Mouse (Mus musculus) G1E (cell line): ENCODE data around the gene Pak7.

Experiments
- CTCF ChIP-seq: IDR thresholded peaks from 2 replicates; pipeline ENCODE4 v1.5.1; 2012; ENCODE audit warnings: low read depth, low read length, inconsistent platforms, mixed read lengths
- GATA1 ChIP-seq: IDR thresholded peaks from 2 replicates; pipeline ENCODE4 v1.6.1; 2012; ENCODE audit warnings: borderline replicate concordance, low read length, inconsistent platforms, mixed read lengths
- POLR2AphosphoS5 ChIP-seq: IDR thresholded peaks from 2 replicates; pipeline ENCODE4 v1.6.1; 2012; ENCODE audit warnings: low read depth, low read length, inconsistent platforms; ENCODE audit not compliant: insufficient replicate concordance
- TAL1 ChIP-seq: conservative IDR thresholded peaks from 2 replicates; pipeline ENCODE4 v1.6.1; 2012; ENCODE audit warnings: low read depth, low read length, inconsistent platforms, mixed read lengths

DNA sequence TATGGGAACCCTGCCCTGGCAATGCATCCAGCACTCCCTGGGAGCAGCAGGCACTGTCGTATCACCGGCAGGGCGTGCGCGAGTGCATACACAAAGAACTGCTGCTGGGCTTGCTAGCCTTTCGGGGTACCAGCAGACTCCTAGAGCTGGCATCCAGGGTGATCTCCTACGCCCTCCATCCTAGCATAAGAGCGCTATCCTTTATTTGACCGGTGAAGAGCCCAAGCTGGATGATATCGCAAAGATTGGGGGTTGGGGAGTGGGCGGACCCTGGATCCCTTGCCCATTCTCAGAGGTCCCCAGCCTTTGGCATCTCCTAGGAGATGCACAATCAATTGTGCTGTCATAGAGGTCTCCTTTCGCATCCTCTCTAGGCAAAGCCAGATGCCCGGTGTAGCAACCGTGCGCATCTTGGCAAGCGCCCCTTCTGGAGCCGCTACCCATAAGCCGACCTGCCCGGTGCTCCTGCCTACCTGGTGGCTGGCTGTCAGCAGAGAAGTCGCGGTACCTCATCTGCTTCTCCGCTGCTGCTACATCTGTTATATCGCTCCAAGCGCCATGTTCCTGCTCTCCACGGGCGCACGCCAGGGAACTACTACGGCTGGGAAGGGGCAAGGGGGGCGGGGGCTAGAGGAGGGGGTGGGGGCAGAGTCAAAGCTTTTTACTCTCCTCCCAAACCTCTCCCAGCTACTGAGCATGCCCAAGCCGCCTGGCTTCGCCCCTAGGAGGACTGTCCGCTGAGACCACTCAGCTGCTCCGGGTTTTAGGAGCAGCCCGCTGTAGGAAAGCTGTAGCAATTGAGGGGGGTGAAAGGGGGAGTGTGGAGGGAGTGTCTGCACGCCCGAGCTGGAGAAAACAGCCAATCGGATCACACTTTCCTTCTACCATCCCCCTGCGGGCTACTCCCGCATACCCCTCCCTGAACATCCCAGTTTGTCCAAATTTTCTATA, at the start of gene Pak7:
- no peak for TF ChIP-seq CTCF
- no peak for TF ChIP-seq GATA1
- TF ChIP-seq TAL1: no peak
- no peak for TF ChIP-seq POLR2AphosphoS5
